Mouse (Mus musculus) splenic B cell, adult 2 months (primary cell): ENCODE data around the gene Sod1.
"Not testable (repeated sequence)": the region's sequence is repeated elsewhere in the genome, so short reads cannot be mapped to it uniquely, and the experiment has no call there.

Source experiments
- DNase-seq: peaks from one replicate; pipeline ENCODE4 v3.0.0-alpha.2; 2011; ENCODE audit warnings: low read depth, low spot score
- H3K27me3 ChIP-seq: 2 replicates; pipeline ENCODE4 v1.6.1; 2012; ENCODE audit warnings: mild to moderate bottlenecking, low read length, moderate library complexity, mixed read lengths; ENCODE audit not compliant: control insufficient read depth, poor library complexity, insufficient read depth, severe bottlenecking
- H3K36me3 ChIP-seq: 2 replicates; pipeline ENCODE4 v1.6.1; 2012; ENCODE audit warnings: mild to moderate bottlenecking, low read length, moderate library complexity, mixed read lengths; ENCODE audit not compliant: control insufficient read depth, poor library complexity, insufficient read depth, severe bottlenecking

Gene Sod1

DNA sequence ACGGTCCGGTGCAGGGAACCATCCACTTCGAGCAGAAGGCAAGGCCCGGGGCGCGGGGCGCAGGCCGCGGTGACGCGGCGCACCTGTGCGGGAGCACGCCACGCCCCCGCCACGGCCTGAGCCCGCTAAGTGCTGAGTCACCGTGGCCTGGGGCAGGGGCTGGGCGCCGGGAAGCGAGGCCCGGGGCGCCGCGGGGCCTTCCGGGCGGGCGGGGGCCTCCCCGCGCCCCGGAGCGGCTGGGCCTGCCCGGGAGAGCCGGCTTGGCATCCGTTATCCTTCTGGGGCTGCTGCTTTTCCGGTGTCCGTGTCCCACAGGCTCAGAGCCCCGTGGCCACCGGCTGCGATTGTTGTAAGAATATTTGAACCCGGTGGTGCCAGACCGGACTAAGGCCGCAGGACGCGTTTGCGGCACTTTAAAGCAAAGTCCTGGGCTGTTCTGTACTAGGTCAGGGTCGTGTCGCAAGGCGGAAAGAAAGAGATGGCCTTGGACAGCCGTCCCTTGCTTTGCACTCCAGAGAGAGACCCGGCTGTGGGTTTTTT lies 408 bp downstream of the Sod1 start:
- Histone ChIP-seq H3K27me3 (no peaks in the 10 kb centered on the region), H3K36me3 (0 out of 2 replicates have a peak, but pooled peaks cover 2% of the 10 kb centered on the region)
- no peak for DNase-seq

DNA sequence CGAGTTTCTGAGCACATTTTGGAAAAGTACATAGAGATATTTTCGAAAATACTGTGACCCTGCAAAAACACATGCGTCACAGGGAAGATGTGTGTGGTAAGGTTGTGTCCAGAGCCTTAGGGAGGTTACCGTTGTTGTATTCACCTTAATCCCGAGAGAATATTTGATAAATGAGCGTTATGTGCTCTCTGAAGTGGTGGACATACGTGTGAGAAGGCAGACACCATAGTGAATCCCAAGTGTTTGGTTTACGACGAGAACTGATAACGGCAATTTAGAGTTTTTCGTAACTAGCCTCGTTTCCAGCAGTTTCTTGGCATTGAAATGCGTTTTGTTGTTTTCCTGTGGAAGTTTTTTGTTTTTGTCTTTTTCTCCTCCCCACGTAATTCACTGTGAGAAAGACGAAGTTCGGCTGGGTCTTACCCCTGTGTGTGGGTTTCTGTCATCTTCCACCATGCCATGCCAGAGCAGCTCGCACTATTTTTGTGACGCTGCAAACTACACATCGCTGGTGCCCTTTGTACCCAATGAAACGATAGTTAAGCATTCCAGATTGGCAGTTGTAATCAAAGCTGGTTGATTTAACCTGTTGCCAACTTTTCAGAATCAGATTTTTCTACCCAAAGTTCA lies 1.0 kb downstream of the Sod1 start:
- no peaks in the 10 kb centered on the region for H3K27me3 ChIP-seq
- peak; percentile 15 for DNase-seq
- 0 out of 2 replicates have a peak, but pooled peaks cover 2% of the 10 kb centered on the region for H3K36me3 ChIP-seq

DNA sequence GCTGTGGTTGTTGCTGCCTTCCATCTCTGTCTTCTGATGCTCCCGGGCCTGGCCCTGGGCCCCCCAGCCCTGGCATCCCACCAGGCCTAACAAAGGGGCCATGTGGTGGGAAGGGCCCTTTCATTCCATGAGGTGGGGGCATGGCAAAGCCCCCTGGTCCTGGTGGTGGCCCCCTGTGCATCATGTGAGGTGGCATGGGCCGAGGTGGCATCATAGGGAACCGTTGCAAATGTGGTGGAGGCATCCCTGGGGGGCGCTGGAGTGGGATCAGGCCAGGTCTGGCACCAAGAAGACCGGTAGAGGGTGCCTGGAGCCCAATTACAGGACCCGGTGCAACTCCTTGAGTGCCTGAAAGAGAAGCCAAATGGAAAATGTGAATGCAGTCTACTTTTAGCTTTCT lies 9.3 kb downstream of the Sod1 start:
- peaks cover 11% of the 10 kb centered on the region for H3K36me3 ChIP-seq
- DNase-seq = no peak
- H3K27me3 ChIP-seq = no peaks in the 10 kb centered on the region

DNA sequence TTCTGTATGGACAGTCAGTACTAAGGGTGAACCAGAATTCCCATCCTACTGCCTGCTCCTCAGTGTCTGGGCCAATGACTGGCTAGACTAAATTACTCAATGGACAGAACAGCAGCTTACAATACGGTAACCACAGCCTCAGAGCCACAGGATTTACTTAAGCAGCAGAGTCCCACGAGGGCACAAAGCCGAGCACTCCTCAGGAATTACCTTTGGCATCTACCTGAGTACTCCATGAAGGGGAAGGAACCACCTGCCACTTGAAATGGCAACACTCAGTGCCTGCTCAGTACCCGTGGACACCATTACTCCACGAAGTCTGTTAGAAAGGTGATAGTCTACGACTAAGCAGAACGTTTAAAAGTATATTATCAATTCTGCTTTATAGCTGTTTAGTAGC lies 10.7 kb downstream of the Sod1 start:
- Histone ChIP-seq H3K36me3 (peaks cover 10% of the 10 kb centered on the region), H3K27me3 (no peaks in the 10 kb centered on the region)
- DNase-seq = no peak

DNA sequence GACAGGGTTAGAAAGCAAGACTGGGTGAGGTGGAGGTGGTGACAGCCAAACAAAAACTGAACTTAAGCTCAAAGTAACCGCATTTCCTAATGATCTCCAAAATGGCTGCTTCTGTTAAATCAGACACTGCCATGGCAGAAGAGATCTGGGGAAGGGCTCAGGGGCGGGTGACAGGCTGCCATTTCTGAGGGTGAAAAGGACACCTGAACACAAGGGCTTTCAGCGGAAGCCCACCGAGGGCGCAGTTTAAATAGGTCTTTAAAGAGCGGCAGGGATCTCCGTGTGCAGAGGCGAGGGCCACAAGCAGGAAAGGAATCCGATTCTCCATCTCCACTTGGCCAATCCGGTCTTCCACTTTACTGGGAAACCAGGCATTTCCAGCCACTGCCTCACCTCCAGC lies 13.1 kb downstream of the Sod1 start:
- DNase-seq = no peak
- H3K36me3 ChIP-seq = peaks cover 7% of the 10 kb centered on the region
- no peaks in the 10 kb centered on the region for H3K27me3 ChIP-seq

DNA sequence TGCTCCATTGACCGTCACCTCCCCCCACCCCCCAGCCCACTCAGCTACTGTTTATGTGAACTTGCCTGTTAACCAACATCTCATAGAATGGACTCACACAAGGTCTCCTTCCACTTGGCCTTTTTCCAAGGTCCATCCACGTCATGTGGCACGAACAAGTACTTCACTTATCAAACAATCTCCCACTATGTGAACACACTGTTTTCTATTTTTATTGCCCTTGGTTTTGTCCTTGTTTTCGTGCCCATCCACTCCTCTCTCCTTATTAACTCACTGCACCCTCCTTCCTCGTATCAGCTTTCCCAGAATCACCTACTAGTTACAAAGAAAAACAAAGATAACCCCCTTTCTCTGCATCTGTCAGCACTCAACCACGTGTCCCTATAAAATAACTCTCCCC lies 14.1 kb downstream of the Sod1 start:
- no peaks in the 10 kb centered on the region for H3K27me3 ChIP-seq
- no peak for DNase-seq
- H3K36me3 ChIP-seq = peaks cover 7% of the 10 kb centered on the region; the same call in 1 of the 2 replicates

DNA sequence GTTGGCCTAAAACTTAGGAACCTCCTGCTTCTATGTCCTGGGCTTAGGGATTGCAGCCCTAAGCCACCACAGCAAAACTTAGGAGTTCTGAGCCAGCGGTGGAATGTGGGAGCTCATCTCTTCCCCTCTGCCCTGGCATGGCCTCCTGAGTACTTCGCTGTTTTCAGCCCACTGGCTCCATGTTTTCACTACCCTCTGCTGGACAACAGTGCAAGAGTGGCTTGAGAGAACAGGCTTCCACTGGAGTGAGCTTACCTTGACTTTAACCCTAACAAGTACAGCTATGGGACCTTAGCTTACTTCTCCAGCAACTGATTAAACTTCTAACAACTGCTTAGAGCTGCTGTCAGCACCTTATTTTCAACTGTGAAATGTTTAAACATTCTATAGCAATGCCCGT lies 14.6 kb downstream of the Sod1 start:
- no peak for DNase-seq
- Histone ChIP-seq H3K27me3 (no peaks in the 10 kb centered on the region), H3K36me3 (peaks cover 9% of the 10 kb centered on the region; the same call in 1 of the 2 replicates)

DNA sequence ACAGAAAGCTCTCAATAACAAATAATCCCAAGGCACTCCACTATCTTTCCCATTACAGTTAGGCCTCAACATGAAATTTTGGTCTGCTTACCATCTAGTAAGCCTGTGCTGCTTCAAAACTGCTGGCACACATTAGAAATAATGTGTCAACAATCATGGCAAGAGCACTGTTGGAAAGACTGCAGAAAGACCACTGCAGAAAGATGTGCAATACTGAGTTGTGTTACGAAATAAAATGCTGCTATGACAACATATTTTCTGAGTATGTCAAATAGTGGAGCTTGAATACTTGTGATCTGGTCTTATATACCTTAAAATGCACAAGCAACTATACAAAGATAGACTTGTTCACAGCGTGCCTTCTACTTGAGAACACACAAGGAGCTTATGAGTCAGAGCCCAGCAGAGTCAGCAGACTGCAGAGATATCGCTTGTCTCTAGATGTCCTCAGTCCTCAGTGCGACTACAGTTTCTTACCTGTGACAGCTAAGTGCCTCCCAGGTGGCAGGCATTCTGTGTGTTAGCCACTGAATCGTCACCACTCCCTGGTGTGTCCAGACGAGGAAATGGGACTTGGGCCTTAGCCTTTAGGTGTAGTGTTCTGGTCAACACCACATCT lies 18.7 kb downstream of the Sod1 start:
- no peaks in the 10 kb centered on the region for H3K27me3 ChIP-seq
- DNase-seq = no peak
- H3K36me3 ChIP-seq = peaks cover 21% of the 10 kb centered on the region; the same call in 1 of the 2 replicates

DNA sequence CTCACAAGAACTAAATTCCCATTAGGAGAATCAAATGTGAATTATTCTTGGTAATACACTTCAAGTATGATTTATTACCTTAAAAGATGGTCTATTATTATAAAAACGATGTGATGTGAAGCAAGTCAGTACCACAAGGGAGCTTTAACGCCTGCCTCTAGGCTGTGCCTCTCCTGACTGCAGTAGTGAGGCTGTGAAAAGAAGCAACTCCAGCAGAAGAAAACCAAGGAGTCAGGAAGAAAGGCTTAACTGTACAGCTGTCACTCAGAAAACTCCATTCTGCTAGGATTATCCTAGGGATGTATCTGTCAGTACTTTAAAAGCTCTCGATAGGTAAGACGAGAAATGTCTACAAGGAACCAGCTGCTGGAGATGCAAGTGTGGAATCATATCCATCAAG lies 21.3 kb downstream of the Sod1 start:
- Histone ChIP-seq H3K36me3 (peaks cover 23% of the 10 kb centered on the region), H3K27me3 (no peaks in the 10 kb centered on the region)
- no peak for DNase-seq

DNA sequence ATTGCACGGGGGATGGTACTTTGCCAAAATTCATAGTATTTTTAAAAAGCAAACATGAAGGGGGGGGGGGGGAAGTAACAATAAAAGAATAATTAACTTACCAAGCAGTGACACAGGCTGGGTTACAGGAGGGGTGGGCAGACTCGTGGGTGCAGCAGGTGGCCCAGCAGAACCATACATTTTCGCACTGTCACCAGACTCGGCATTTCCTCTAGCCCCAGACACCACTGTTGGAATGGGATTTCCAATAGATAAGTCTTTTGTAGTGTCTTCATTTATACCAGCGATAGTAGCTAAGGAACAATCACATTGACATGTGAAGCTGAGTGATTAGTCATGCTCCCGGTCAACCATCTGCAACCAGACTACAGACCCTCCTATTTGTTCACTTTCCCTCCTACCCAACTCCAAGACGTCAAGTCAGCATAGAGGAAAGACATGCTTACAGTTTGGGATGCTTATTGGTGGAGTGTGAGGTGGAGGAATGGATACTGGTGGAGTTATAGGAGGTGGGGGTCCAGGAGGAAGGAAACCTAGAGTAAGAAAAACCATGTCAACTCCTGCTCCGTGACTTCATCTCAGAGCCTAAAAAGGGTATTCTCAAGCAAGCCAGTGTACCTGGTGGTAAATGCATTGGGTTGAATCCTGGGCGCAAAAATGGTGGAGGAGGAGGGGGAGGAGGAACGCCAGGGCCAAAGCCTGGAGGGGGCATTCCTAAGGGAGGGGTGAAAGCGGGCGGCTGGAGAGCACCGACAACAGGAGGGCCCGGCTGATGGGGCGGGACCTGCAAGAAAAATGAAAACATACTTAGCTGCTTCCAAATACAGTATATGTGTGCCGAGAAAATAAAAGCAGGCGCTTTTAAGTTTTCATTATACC lies 22.1 kb downstream of the Sod1 start:
- peaks cover 24% of the 10 kb centered on the region for H3K36me3 ChIP-seq
- H3K27me3 ChIP-seq = no peaks in the 10 kb centered on the region
- DNase-seq = no peak

DNA sequence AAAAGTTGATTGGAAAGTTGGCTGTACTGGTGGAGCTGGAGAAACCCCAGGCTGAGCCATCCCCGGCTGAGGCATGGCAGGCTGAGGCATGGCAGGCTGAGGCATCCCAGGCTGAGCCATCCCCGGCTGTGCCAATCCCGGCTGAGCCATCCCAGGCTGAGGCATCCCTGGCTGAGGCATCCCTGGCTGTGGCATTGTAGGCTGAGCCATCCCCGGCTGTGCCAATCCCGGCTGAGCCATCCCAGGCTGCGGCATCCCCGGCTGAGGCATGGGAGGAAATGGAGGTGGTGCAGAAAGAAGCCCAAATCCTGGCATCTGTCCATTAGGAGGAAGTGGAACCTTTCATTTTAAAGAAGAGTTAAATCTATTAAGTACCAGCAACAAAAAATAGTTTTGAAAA lies 29.5 kb downstream of the Sod1 start:
- no peaks in the 10 kb centered on the region for H3K27me3 ChIP-seq
- DNase-seq = no peak

DNA sequence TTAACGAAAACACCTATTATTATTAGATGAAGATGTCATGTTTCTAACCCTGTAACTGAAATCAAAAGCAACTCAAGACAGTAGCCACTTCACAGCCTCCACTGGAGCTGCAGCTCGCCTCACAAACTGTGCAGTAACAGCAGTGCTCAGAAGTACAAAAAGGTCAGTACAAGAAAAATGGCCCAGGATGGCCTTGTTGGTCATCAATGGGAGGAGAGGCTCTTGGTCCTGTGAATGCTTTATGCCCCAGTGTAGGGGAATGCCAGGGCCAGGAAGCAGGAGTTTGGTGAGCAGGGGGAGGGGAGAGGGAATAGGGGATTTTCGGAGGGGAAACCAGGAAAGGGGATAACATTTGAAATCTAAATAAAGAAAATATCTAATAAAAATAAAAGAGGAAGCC lies 30.7 kb downstream of the Sod1 start:
- DNase-seq, H3K27me3 ChIP-seq: not testable (repeated sequence)
- H3K36me3 ChIP-seq = peaks cover 21% of the 10 kb centered on the region

More for the DNA sequence above, 29.5 kb downstream of the Sod1 start:
- H3K36me3 ChIP-seq = peaks cover 22% of the 10 kb centered on the region

DNA sequence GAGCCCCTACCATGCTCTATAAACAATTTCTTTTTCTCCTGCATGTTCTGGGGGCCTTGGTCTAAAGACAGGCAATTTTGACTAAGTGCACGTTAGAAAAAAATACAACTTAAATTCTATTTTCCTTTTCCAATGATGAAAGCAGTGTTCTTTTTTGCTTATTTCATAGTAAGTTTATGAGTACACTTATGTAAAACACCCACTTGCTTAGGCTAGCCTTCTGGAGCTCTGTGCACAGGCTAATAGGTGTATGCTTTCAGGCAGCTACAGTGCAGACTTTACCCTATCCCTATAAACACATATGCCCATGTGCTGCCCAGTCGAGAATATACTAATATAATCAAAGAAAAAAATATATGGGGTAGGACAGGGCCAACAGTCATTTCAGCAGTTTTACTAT lies 32.0 kb downstream of the Sod1 start:
- Histone ChIP-seq H3K36me3 (peaks cover 24% of the 10 kb centered on the region), H3K27me3 (no peaks in the 10 kb centered on the region)
- DNase-seq = no peak

DNA sequence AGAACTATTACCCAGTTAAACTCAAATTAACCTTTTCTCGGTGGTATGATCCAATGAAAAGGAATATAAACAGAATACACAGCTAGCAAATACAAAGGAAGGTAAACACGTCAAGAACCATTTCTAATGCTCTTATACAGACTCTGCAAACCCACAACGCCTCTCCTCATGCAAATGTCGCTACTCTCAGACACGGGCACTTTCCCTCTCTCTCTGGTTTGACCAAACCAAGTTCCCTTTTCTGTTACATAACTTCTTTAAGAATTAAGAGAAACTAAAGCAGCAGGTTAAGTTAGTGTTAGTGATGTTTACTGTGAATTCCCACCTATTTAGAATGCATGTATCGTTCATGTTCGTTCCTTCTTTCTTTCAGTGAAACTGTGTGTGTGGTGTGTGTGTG lies 38.4 kb downstream of the Sod1 start:
- H3K27me3 ChIP-seq = no peaks in the 10 kb centered on the region
- peaks cover 14% of the 10 kb centered on the region for H3K36me3 ChIP-seq
- DNase-seq = peak; percentile 53

DNA sequence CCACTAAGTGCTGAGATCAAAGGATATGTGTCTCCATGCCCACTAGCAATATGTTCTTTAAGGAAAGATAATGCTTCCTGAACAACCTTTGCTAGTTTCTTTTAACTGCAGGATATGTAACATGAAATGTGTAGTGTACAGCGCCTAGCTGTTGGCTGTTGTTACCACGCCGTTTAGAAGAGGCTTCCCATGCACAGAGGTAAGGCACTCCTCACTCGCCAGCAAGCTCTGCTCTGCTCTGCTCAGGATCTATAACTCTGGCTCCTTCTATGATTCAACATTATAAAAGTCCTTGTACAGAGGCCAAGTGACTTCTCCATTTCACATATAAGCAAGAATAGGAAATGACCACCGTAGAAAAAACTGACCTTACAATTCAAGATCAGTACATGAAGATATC lies 39.1 kb downstream of the Sod1 start:
- DNase-seq = no peak
- no peaks in the 10 kb centered on the region for H3K27me3 ChIP-seq
- H3K36me3 ChIP-seq = peaks cover 11% of the 10 kb centered on the region
